Mouse (Mus musculus) liver, adult 2 months (tissue): ENCODE measurements around the gene Ltbp3.

Experiments
- CTCF ChIP-seq: fragments of 200-500 bp; IDR thresholded peaks from 2 replicates; pipeline ENCODE4 v1.5.1; 2011; ENCODE audit warnings: low read depth, low read length, control low read depth
- POLR2A ChIP-seq: fragments of 200-500 bp; IDR thresholded peaks from 2 replicates; pipeline ENCODE4 v1.6.1; 2011; ENCODE audit warnings: low read length, control low read depth; ENCODE audit not compliant: insufficient read depth; ENCODE audit errors: extremely low read depth

DNA sequence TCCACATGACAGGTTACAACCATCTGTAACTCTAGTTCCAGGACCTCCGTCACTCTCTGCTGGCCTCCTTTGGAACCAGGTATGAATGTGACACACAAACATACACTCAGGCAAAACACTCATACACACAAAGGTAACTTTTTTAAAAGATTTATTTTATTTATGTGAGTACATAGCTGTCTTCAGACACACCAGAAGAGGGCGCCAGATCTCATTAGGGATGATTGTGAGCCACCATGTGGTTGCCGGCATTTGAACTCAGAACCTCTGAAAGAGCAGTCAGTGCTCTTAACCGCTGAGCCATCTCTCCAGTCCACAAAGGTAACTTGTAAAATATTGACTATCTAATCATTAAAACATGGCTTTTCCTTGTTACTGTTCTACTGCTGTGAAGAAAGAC is 50.6 kb downstream of the Ltbp3 start:
- TF ChIP-seq CTCF (no peak), POLR2A (no peak)
